Mouse (Mus musculus) testis, adult 2 months (tissue): ENCODE measurements around the gene Cmtm3. TPM values are rescaled to one million over a fixed set of nuclear protein-coding genes. Genes with fewer than 3 reads are reported as not detected.

Experiments used
- H3K27ac ChIP-seq: fragments of 200-500 bp; 2 replicates; pipeline ENCODE4 v1.5.1; 2012; ENCODE audit warnings: low read depth, low read length; ENCODE audit not compliant: control insufficient read depth, insufficient read depth
- H3K27me3 ChIP-seq: fragments of 200-500 bp; 2 replicates; pipeline ENCODE4 v1.6.1; 2012; ENCODE audit warnings: mild to moderate bottlenecking, low read length, moderate library complexity; ENCODE audit not compliant: control insufficient read depth, insufficient read depth
- H3K36me3 ChIP-seq: fragments of 200-500 bp; 2 replicates; pipeline ENCODE4 v1.6.1; 2012; ENCODE audit warnings: mild to moderate bottlenecking, low read length; ENCODE audit not compliant: control insufficient read depth, insufficient read depth
- H3K4me1 ChIP-seq: fragments of 200-500 bp; 2 replicates; pipeline ENCODE4 v1.6.1; 2012; ENCODE audit warnings: low read length; ENCODE audit not compliant: control insufficient read depth, insufficient read depth
- H3K4me3 ChIP-seq: fragments of 200-500 bp; 2 replicates; pipeline ENCODE4 v1.5.1; 2012; ENCODE audit warnings: low read depth, mild to moderate bottlenecking, low read length, moderate library complexity, mixed read lengths; ENCODE audit not compliant: control insufficient read depth
- CTCF ChIP-seq: fragments of 200-500 bp; IDR thresholded peaks from 2 replicates; pipeline ENCODE4 v1.5.1; 2012; ENCODE audit warnings: low read depth, mild to moderate bottlenecking, inconsistent platforms, low read length, moderate library complexity; ENCODE audit not compliant: control insufficient read depth, insufficient read depth, insufficient replicate concordance
- POLR2A ChIP-seq: fragments of 200-500 bp; IDR thresholded peaks from 2 replicates; pipeline ENCODE4 v1.6.1; 2012; ENCODE audit warnings: low read depth, mild to moderate bottlenecking, inconsistent platforms, low read length, moderate library complexity; ENCODE audit not compliant: control insufficient read depth
- polyA plus RNA-seq: library from polyadenylated mRNA; depleted of rRNA; stranded (reverse); fragments of >200 nt; gene quantifications from 2 replicates; pipeline ENCODE4 v1.2.3, GENCODE M21; 2012

The Cmtm3 gene
- polyA plus RNA-seq, 1 experiment = 12.9 TPM

GRCm38 (mm10) chr8:104354504-104354903 lies 15.3 kb downstream of the Cmtm3 start:
- H3K4me3 ChIP-seq = no peak overlapping the region
- no peaks in the 10 kb centered on the region for H3K4me1 ChIP-seq
- no peak for TF ChIP-seq POLR2A
- no peak for TF ChIP-seq CTCF
- no peak overlapping the region for H3K27ac ChIP-seq
- H3K36me3 ChIP-seq = no peaks in the 10 kb centered on the region
- no peaks in the 10 kb centered on the region for H3K27me3 ChIP-seq

- H3K4me3 ChIP-seq = no peak overlapping the region
- H3K4me1 ChIP-seq = no peaks in the 10 kb centered on the region
- H3K27ac ChIP-seq = no peak overlapping the region
- TF ChIP-seq POLR2A = no peak
- no peaks in the 10 kb centered on the region for H3K36me3 ChIP-seq
- no peaks in the 10 kb centered on the region for H3K27me3 ChIP-seq
Measured at GRCm38 (mm10) chr8:104358637-104359036, 19.4 kb downstream of the Cmtm3 start.

GRCm38 (mm10) chr8:104359778-104360456 lies 20.7 kb downstream of the Cmtm3 start:
- Histone ChIP-seq H3K4me3 (no peak overlapping the region), H3K4me1 (no peaks in the 10 kb centered on the region), H3K36me3 (no peaks in the 10 kb centered on the region), H3K27ac (no peak overlapping the region), H3K27me3 (no peaks in the 10 kb centered on the region)
- TF ChIP-seq CTCF = no peak
- TF ChIP-seq POLR2A = no peak

GRCm38 (mm10) chr8:104365695-104366094 lies 26.5 kb downstream of the Cmtm3 start:
- H3K4me3 ChIP-seq = no peak overlapping the region
- H3K27ac ChIP-seq = no peak overlapping the region
- H3K36me3 ChIP-seq = no peaks in the 10 kb centered on the region
- TF ChIP-seq CTCF (no peak), POLR2A (no peak)
- H3K27me3 ChIP-seq = no peaks in the 10 kb centered on the region
- no peaks in the 10 kb centered on the region for H3K4me1 ChIP-seq

GRCm38 (mm10) chr8:104367398-104367797 lies 28.2 kb downstream of the Cmtm3 start:
- H3K4me1 ChIP-seq = no peaks in the 10 kb centered on the region
- H3K27ac ChIP-seq = no peak overlapping the region
- H3K27me3 ChIP-seq = no peaks in the 10 kb centered on the region
- no peak for TF ChIP-seq POLR2A
- no peak for TF ChIP-seq CTCF
- H3K4me3 ChIP-seq = no peak overlapping the region
- no peaks in the 10 kb centered on the region for H3K36me3 ChIP-seq

GRCm38 (mm10) chr8:104369591-104369990 lies 30.4 kb downstream of the Cmtm3 start:
- TF ChIP-seq CTCF = no peak
- Histone ChIP-seq H3K36me3 (no peaks in the 10 kb centered on the region), H3K27me3 (no peaks in the 10 kb centered on the region), H3K4me1 (no peaks in the 10 kb centered on the region), H3K4me3 (no peak overlapping the region), H3K27ac (no peak overlapping the region)

GRCm38 (mm10) chr8:104370071-104370470 lies 30.9 kb downstream of the Cmtm3 start:
- Histone ChIP-seq H3K4me1 (no peaks in the 10 kb centered on the region), H3K36me3 (no peaks in the 10 kb centered on the region), H3K4me3 (no peak overlapping the region), H3K27me3 (no peaks in the 10 kb centered on the region), H3K27ac (no peak overlapping the region)
- TF ChIP-seq POLR2A (no peak), CTCF (no peak)

- H3K4me1 ChIP-seq = no peaks in the 10 kb centered on the region
- no peak overlapping the region for H3K4me3 ChIP-seq
- H3K27ac ChIP-seq = no peak overlapping the region
- TF ChIP-seq CTCF = no peak
- TF ChIP-seq POLR2A = no peak
- H3K36me3 ChIP-seq = no peaks in the 10 kb centered on the region
- no peaks in the 10 kb centered on the region for H3K27me3 ChIP-seq
Measured at GRCm38 (mm10) chr8:104371121-104371520, 31.9 kb downstream of the Cmtm3 start.
